In the genomic region with DNA sequence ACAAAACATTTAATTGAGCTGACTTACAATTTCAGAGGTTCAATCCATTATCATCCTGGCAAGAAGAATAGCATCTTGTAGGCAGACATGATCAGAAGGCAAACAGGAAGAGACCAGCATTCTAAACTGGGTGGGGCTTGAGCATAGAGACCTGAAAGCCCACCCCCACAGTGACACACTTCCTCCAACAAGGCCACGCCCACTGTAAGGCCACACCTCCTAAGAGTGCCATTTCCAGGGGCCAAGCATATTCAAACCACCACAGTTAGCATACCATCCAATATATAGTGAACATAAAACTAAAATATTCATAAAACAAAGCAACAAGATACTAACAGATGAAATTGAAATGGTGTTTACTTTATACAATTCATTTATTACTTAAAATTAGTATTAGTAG, we compare ENCODE assay signal across 16 mouse cellular contexts.
"Had no signal": no experiment of that assay in that cellular context is flagged by ENCODE, and none has a peak within 500 bp of the region (broad histone marks: within the 10 kb centered on the region; RNA-seq: fewer than 3 reads in every experiment).

No protein-coding gene starts in this region.

- DNase-seq: lung, adult 18-20 months; lung, embryonic 14.5 days; lung, postnatal 10 days; lung, postnatal 4 days; right cerebral cortex, postnatal 14 days; thymus, adult 2 months; thymus, postnatal 25 days; thymus, postnatal 4 days had no signal

- H3K9me3 ChIP-seq: midbrain, embryonic 12.5 days; midbrain, embryonic 15.5 days; neural tube, embryonic 13.5 days; neural tube, embryonic 15.5 days; stomach, embryonic 15.5 days had no signal

- H3K27me3 ChIP-seq: midbrain, embryonic 12.5 days; midbrain, embryonic 15.5 days; neural tube, embryonic 13.5 days; neural tube, embryonic 15.5 days; stomach, embryonic 15.5 days had no signal

- H3K27ac ChIP-seq: liver, embryonic 14.5 days; midbrain, embryonic 12.5 days; midbrain, embryonic 15.5 days; neural tube, embryonic 13.5 days; neural tube, embryonic 15.5 days; stomach, embryonic 15.5 days; stomach, postnatal 0 days had no signal

- H3K9ac ChIP-seq: liver, embryonic 14.5 days; lung, embryonic 14.5 days; midbrain, embryonic 12.5 days; midbrain, embryonic 15.5 days; neural tube, embryonic 13.5 days; neural tube, embryonic 15.5 days; stomach, embryonic 15.5 days had no signal

- H3K4me1 ChIP-seq: midbrain, embryonic 15.5 days; stomach, embryonic 15.5 days had no signal

- H3K4me2 ChIP-seq: lung, embryonic 14.5 days; midbrain, embryonic 12.5 days; midbrain, embryonic 15.5 days; neural tube, embryonic 13.5 days; neural tube, embryonic 15.5 days; stomach, embryonic 15.5 days had no signal

- H3K4me3 ChIP-seq: midbrain, embryonic 12.5 days; midbrain, embryonic 15.5 days; myocyte; neural tube, embryonic 13.5 days; neural tube, embryonic 15.5 days; stomach, embryonic 15.5 days had no signal

- H3K36me3 ChIP-seq: midbrain, embryonic 12.5 days; midbrain, embryonic 15.5 days; neural tube, embryonic 13.5 days; neural tube, embryonic 15.5 days; stomach, embryonic 15.5 days had no signal
